Mouse (Mus musculus): ENCODE data around the gene Lpp.

DNA sequence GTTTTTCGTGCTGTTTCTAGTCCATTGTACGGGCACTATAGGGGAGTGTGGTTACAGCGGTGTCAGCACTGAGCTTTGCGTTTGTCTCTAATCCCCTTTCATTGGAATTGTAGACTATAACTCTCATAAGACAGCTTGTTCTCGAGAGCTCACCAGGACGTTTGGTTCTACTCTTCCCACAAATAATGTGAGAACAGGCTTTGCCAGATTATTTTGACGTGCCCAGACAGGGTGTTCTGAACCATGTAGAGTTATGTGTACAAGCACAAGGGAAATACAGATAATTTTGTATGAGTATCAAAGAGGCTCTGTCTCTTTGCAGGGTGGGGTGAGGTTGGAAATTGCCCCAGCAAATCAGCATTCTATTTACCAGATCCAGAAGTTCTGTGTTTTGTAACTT lies 387.2 kb downstream of the Lpp start:
- no peak for TF ChIP-seq CTCF (IDR thresholded peaks at IDR 0.05; ENCODE audit: control insufficient read depth, insufficient read depth, low read length)
- no peak for TF ChIP-seq POLR2A (IDR thresholded peaks at IDR 0.05; ENCODE audit: borderline replicate concordance, control insufficient read depth, low read depth, low read length)
